Mouse (Mus musculus): Measurements from ENCODE around the gene AA792892.
"Not testable (repeated sequence)": the region's sequence is repeated elsewhere in the genome, so short reads cannot be mapped to it uniquely, and the experiment has no call there.

AA792892 gene

DNA sequence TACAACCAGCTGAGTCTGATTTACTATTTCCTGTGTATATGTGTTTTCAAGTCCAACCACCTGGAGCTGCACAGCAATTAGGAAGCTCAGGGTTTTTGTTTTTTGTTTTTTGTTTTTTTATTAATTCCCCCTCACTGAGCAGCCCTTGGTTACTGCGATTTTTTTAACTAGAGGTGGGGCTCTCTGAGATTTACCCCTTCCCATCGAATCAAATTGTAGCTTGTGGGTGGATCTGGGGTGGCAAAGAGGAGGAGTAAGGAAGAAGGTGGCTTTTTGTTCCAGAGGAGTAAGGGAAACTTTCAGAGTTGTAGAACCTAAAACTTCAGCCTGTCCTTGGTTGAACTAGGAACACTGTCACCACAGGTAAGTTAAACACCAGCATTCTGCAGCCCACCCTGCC is at the start of gene AA792892:
Gene AA792892 (plus strand): TSS at position 301 of the 400 bp plus-strand sequence.
- in situ Hi-C loops (cut with MboI, MseI) = loop anchor here (25.0 kb wide), 1 partner anchor 648 kb away; the partner anchor contains the start of gene Gm6367

GRCm38 (mm10) chr5:94306696-94307095 is 32.9 kb upstream of the AA792892 start, which contains the start of gene A430089I19Rik:
Gene A430089I19Rik (minus strand): TSS chr5:94306796.
- in situ Hi-C loops (cut with MboI, MseI) = not testable (repeated sequence)

DNA sequence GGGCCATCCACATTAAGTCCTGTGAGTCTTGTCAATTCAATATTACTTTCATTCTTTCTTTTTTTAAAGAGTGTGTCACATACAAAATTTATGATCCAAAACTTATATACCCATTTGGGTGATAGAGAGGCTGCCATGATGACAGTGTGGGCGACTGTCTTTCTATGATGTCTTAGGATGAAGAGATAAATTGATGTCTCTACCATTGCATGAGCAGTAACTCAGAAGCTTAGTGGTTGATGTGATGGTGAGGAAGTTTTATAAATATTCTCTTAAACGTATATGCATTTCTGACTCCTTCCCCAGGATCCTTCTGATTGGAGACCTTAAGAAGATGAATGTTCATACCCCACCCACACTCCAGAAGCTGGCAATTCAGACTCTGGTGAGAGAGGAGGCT is 25.4 kb upstream of the AA792892 start, which contains the start of gene Gm6502:
Gene Gm6502 (plus strand): TSS at position 301 of the 400 bp plus-strand sequence.
- in situ Hi-C loops (cut with MboI, MseI) = not testable (repeated sequence)
